Mouse (Mus musculus) adrenal gland (tissue): Measurements from ENCODE around the gene Cdc37.

ENCODE experiments used
- intact Hi-C: fragments of 180-260 bp; cut with DNase I; formaldehyde crosslinking; loops from one replicate; pipeline ENCODE4 v1.15.1; 2025

The Cdc37 gene

GRCm38 (mm10) chr9:21138386-21138785 lies 11.4 kb downstream of the Cdc37 start:
- intact Hi-C loops = loop anchor here (5.0 kb wide), 2 partner anchors 106 to 231 kb away; partner anchors contain the start of gene Icam5

GRCm38 (mm10) chr9:21137229-21137628 lies 12.6 kb downstream of the Cdc37 start:
- intact Hi-C loops = loop anchor here (5.0 kb wide), 2 partner anchors 105 to 230 kb away; partner anchors contain the start of gene Icam5

DNA sequence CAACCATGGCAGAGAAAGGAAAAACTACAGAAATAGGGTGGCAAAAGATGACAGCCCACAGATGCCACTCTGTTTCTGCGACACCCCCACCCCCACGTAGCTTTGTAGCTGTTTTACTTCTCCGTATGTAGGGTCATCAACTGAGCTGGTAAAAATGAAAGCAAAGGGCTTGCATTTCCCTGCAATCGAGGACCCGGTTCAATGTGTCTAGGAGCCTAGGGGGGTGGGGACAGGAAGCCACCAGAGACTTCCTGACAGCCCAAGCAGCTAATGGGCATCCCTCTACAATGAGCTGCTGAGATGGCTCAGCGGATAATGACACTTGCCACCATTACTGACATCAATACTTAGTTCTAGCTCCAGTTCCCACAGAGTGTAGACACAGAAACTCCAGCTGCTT lies 13.4 kb downstream of the Cdc37 start:
- intact Hi-C loops = loop anchor here (5.0 kb wide), 2 partner anchors 104 to 229 kb away; partner anchors contain the start of gene Icam5

DNA sequence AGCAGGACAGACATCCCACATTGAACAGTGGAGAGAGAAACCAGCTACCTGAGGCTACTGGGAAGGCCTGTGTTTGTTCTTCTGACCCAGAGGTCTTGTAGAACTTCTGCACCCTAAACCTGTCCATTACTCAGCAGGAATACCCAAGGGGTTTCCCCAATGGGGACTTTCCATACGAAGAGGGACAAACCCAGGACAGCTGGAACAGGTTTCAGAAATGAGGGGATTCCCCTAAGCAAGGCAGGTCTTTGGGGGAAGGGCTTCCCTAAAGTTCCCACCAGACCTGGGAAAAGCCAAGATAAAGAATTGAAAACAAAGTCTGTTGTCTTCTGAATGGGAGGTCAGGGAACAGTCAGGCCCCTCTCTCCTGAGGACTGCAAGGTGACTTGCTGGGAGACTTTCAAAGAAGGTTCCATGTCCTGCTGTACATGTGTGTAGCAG lies 13.8 kb downstream of the Cdc37 start:
- intact Hi-C loops = loop anchor here (5.0 kb wide), 2 partner anchors 104 to 229 kb away; partner anchors contain the start of gene Icam5

GRCm38 (mm10) chr9:21135329-21135890 lies 14.4 kb downstream of the Cdc37 start:
- intact Hi-C loops = loop anchor here (5.0 kb wide), 2 partner anchors 103 to 228 kb away; partner anchors contain the start of gene Icam5

DNA sequence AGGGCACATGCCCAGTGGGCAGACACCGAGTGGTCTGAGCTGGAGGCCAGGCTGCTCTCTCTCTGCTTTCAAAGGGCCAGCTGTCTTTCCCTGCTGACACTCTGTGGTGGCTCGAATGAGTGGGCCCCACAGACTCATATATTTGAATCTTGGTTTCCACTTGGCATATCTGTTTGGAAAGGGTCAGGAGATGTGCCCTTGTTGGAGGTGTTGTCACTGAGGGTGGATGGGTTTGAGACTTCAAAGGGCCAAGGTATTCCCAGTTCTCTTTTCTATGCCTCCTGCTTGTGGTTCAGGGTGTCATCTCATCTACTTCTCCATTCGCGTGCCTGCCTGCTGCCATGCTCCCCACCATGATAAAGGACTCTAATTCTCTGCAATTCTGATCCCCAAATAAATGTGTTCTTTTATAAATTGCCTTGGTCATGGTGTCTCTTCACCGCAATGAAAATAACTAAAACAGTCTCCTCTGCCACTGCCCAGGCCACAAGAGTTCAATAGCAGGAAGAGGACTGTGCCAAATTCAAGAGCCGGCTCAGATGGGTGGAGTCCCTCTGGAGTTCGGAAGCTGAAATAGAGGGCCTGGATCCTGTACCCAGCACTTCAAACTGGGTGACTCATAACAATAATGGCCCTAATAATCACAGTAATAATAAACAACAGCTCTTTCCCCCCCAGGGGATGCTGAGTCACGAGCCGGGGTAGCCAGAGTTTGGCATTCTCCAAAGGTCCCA lies 15.0 kb downstream of the Cdc37 start:
- intact Hi-C loops = loop anchor here (5.0 kb wide), 2 partner anchors 102 to 227 kb away; partner anchors contain the start of gene Icam5

- intact Hi-C loops = no loop called here
These were observed 16.6 kb downstream of the Cdc37 start for GRCm38 (mm10) chr9:21133064-21133707.

GRCm38 (mm10) chr9:21132102-21132775 lies 17.5 kb downstream of the Cdc37 start:
- intact Hi-C loops = no loop called here

DNA sequence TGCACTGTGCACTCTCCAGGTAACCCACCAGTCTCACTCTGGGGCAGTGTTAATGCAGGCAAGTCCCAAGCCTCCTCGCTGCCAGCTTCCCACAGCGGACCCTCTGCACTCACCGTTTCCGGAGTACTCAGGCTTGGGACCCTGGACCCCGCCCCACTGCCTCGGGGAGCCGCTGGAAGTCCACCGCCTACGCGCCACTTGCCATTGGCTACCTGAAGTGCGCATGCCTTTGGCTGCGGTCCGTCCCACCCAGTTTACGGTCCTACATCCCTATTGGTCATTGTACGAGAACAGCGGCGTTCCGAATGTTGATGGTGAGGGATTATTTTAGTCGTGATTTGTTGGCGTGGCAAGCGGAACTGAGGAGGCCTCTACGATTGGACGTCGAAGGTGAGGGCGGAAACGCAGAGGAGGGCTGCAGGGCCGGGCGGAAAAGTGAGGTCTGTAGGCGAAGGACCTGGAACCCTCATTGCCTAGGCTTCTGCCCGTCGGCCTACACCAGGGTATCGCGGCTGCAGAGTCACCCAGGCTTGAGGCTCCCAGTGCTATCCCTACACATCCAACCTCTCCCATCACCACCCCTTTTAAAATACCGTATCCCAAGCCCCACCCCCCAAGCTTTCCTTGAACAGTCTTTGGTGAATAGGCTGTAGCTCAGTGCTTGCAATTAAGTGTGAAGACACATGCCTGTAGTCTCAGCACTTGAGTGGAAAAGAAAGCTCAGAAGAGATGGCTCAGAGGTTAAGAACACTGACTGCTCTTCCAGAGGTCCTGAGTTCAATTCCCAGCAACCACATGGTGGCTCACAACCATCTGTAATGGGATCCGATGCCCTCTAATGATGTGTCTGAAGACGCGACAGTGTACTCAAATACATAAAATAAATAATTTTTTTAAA lies 18.5 kb downstream of the Cdc37 start, which contains the start of gene Tyk2:
Gene Tyk2, minus strand, starts transcription at position 185 of the 898 bp plus-strand sequence.
- intact Hi-C loops = no loop called here

DNA sequence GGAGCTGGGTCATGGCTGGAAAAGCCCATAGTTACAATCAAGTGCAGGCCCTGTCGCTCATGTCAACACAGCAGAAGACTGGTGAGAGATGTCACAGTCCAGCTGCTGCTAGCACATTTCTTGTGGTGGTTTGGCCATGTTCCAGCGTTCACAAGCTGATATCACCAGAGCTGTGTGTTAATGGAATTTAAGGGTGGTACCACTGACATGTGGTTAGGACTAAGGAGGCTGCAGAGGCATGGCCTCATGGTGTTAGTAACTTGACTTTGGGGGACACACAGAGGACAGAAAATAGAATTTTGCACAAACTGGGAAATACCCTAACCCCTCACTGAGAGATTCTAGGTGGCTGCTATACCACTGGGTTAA lies 23.5 kb downstream of the Cdc37 start:
- intact Hi-C loops = loop anchor here (5.0 kb wide), 1 partner anchor 34 kb away; the partner anchor contains the start of genes Gm38431 and Raver1

DNA sequence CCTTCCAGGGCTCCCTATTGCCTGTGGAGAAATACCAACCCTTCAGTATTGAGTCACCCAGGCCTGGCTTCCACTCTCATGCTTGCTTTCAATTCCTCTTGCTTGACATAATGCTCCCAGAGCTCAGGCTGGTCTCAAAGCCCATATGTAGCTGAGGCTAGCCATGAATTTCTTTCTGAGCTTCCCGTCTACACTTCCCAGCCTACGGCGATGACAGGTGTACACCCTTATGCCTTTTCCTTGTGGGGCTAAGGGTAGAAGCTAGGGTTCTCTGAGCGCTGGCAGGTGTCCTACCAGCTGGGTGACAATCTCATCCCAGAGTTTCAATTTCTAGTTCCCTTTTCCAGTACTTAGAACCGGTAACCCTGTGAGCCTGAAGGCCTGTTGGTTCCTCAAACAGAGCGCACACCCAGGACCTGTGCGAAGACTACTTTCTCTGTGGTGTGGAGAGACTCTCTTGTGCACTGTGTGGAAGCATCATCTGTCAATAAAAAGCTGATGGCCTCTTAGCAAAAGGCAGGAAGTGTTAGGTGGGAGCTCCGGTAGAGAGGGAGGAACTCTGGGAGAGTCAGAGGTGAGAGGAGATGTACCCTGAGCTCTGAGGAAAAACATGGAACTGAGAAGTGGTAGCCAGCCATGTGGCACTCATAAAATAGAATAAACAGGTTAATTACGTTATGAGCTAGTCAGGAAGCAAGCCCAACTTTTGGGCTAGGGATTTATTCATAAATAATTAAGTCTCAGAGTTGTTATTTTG lies 24.1 kb downstream of the Cdc37 start:
- intact Hi-C loops = loop anchor here (5.0 kb wide), 1 partner anchor 33 kb away; the partner anchor contains the start of genes Gm38431 and Raver1

GRCm38 (mm10) chr9:21124837-21125236 lies 24.9 kb downstream of the Cdc37 start:
- intact Hi-C loops = loop anchor here (5.0 kb wide), 1 partner anchor 33 kb away; the partner anchor contains the start of genes Gm38431 and Raver1

- intact Hi-C loops = no loop called here
These were observed 28.3 kb downstream of the Cdc37 start for GRCm38 (mm10) chr9:21121483-21121882.

DNA sequence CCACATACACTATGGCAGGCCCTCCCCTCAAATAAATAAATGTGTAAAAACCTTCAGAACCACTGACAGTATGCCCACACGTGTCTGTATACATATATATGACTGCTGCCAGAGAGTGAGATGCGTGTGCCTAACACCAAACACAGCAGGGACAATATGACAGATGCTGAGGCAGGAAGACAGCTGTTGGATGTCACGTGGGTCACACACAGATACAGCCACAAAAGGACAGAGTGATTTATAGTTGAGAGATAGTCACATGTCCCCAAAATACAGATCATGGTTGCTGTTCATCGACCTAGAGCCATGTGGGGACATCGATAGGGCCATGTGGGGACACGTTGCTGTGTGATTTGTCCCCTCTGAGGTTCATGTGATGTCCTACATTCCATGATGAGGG lies 32.7 kb downstream of the Cdc37 start:
- intact Hi-C loops = no loop called here

- intact Hi-C loops = no loop called here
These were observed 34.7 kb downstream of the Cdc37 start for GRCm38 (mm10) chr9:21115105-21115504.

GRCm38 (mm10) chr9:21114190-21114589 lies 35.6 kb downstream of the Cdc37 start:
- intact Hi-C loops = no loop called here

DNA sequence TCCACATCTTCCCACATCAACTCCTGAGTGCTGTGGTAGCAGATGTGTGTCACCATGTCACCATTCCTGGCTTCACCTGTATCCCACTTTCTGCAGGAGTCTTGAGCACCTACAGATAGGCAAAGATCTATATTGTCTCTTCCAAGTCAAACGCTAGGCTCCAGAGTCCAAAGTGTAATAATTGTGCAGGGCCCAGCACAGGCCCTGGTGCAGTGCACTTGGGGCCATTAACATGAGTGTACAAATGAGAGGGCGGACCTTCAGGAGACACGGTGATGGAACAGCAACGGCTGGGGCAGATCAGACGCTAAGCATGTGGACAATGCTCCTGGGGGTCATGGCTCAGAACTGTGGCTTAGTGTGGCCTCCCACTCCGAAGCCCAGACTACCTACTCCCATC lies 36.0 kb downstream of the Cdc37 start:
- intact Hi-C loops = no loop called here

- intact Hi-C loops = no loop called here
These were observed 42.1 kb downstream of the Cdc37 start for GRCm38 (mm10) chr9:21107607-21108237.
